In the genomic region with DNA sequence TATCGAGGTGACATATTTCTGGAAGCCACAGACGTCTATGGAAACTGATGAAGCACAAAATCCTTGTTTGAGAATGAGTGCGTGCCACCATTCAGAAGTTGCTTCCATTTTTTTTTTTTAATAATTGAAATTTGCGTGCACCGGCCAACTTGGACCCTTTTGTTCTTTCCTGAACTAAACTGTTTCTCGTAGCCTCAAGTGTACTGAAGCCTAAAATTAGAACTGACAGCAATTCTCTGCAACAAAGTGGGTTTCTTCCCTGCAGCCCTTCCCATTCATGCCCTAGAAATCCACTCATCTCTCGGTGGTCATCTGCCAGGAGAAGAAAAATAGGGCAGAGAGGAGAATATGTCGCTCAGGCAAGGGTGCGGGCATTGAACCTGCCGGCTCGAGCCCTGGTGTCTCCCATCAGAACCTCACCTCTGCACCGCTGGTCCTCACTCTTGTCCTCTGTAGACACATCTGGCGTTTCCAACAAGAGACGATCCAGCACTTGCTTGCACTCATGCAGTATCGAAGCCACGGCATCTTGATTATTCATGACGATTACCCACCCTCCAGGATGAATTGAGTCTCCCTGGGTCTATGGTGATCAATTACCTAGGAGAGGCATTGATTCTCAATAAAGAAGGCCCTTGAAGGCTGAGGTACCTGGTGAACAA, we compare ENCODE assay signal across 16 mouse cellular contexts. TPM values are rescaled to one million over a fixed set of nuclear protein-coding genes. Genes with fewer than 3 reads are reported as not detected.
DNase-seq lines count a peak whose midpoint lies in the region; ATAC-seq lines count a peak whose summit lies in the region.
"Had no signal": no experiment of that assay in that cellular context is flagged by ENCODE, and none has a peak within 500 bp of the region (broad histone marks: within the 10 kb centered on the region; RNA-seq: fewer than 3 reads in every experiment).

No protein-coding gene starts in this region.

- WGBS in neural tube, embryonic 11.5 days = 46% methylated on average over 17 of the region's 17 CpGs
- WGBS in hindbrain, embryonic 13.5 days = 32% methylated on average over 17 of the region's 17 CpGs
- 39% methylated on average over 17 of the region's 17 CpGs for WGBS in midbrain, embryonic 16.5 days

- H3K9me3 ChIP-seq in neural tube, embryonic 11.5 days (ENCODE audit: control insufficient read depth, low read length) = no peaks in the 10 kb centered on the region
- H3K9me3 ChIP-seq in hindbrain, embryonic 13.5 days = no peaks in the 10 kb centered on the region
- H3K9me3 ChIP-seq in midbrain, embryonic 16.5 days (replicated peaks; ENCODE audit: control insufficient read depth, low read length, poor library complexity, severe bottlenecking) = no peaks in the 10 kb centered on the region
- H3K9me3 ChIP-seq: limb, embryonic 15.5 days had no signal

- peak; percentile 59; the same call in 1 of the 2 replicates for ATAC-seq in neural tube, embryonic 11.5 days (ENCODE audit: insufficient read depth, low FRiP score, low TSS enrichment)
- peak; percentile 44 for ATAC-seq in hindbrain, embryonic 13.5 days (ENCODE audit: low FRiP score)
- ATAC-seq in midbrain, embryonic 16.5 days = 0 out of 2 replicates have a peak, but pooled peaks have one; percentile 17
- ATAC-seq: intestine, embryonic 16.5 days had no signal

- no peak overlapping the region for H3K9ac ChIP-seq in neural tube, embryonic 11.5 days (ENCODE audit: low read length)
- no peak overlapping the region for H3K9ac ChIP-seq in hindbrain, embryonic 13.5 days
- no peak overlapping the region for H3K9ac ChIP-seq in midbrain, embryonic 16.5 days (ENCODE audit: low read depth, low read length)
- H3K9ac ChIP-seq: limb, embryonic 15.5 days had no signal

- no peak overlapping the region for H3K4me3 ChIP-seq in neural tube, embryonic 11.5 days (ENCODE audit: low read depth, low read length)
- H3K4me3 ChIP-seq in hindbrain, embryonic 13.5 days = peak overlapping the region; percentile 9; the same call in 1 of the 2 replicates
- H3K4me3 ChIP-seq in midbrain, embryonic 16.5 days (ENCODE audit: low read depth, low read length) = no peak overlapping the region
- H3K4me3 ChIP-seq: limb, embryonic 15.5 days had no signal

- H3K27ac ChIP-seq in neural tube, embryonic 11.5 days (ENCODE audit: low read depth, low read length) = no peak overlapping the region
- H3K27ac ChIP-seq in hindbrain, embryonic 13.5 days = peak overlapping the region; percentile 31
- no peak overlapping the region for H3K27ac ChIP-seq in midbrain, embryonic 16.5 days (ENCODE audit: low read length)
- H3K27ac ChIP-seq: limb, embryonic 15.5 days had no signal

- no peak overlapping the region for H3K4me2 ChIP-seq in neural tube, embryonic 11.5 days (ENCODE audit: low read depth)
- peak overlapping the region; percentile 34 for H3K4me2 ChIP-seq in hindbrain, embryonic 13.5 days
- no peak overlapping the region for H3K4me2 ChIP-seq in midbrain, embryonic 16.5 days (ENCODE audit: low read length)
- H3K4me2 ChIP-seq: limb, embryonic 15.5 days had no signal

- no peak for DNase-seq in neural tube, embryonic 11.5 days (ENCODE audit: low spot score)
- DNase-seq in neural tube, embryonic 10.5 days (ENCODE audit: extremely low spot score, low spot score) = no peak
- peak; percentile 37 for DNase-seq in retina, postnatal 7 days (ENCODE audit: low read depth, low spot score)
- DNase-seq in ovary, postnatal 10 days (ENCODE audit: low spot score) = no peak
- DNase-seq in right cerebral cortex, postnatal 14 days = no peak
- DNase-seq in gastrocnemius, postnatal 10 days = no peak
- DNase-seq: adrenal gland, adult 2 months; cerebellum, adult 9-10 months; heart, postnatal 10 days; kidney, postnatal 10 days; lung, adult 18-20 months; thymus, postnatal 25 days had no signal

- 0 out of 2 replicates have a peak, but pooled peaks cover 4% of the 10 kb centered on the region for H3K4me1 ChIP-seq in neural tube, embryonic 11.5 days (ENCODE audit: control insufficient read depth, insufficient read depth, low read length)
- peaks cover 13% of the 10 kb centered on the region for H3K4me1 ChIP-seq in hindbrain, embryonic 13.5 days (replicated peaks)
- H3K4me1 ChIP-seq in midbrain, embryonic 16.5 days (ENCODE audit: control insufficient read depth, insufficient read depth, low read length) = peaks cover 4% of the 10 kb centered on the region; the same call in 1 of the 2 replicates
- H3K4me1 ChIP-seq: limb, embryonic 15.5 days had no signal

- no peaks in the 10 kb centered on the region for H3K27me3 ChIP-seq in neural tube, embryonic 11.5 days (ENCODE audit: control insufficient read depth, insufficient read depth, low read length)
- H3K27me3 ChIP-seq in hindbrain, embryonic 13.5 days = peaks cover 52% of the 10 kb centered on the region
- H3K27me3 ChIP-seq in midbrain, embryonic 16.5 days (ENCODE audit: control insufficient read depth, insufficient read depth, low read depth, low read length) = no peaks in the 10 kb centered on the region

- no peaks in the 10 kb centered on the region for H3K36me3 ChIP-seq in neural tube, embryonic 11.5 days (ENCODE audit: control insufficient read depth, insufficient read depth, low read length)
- no peaks in the 10 kb centered on the region for H3K36me3 ChIP-seq in hindbrain, embryonic 13.5 days
- no peaks in the 10 kb centered on the region for H3K36me3 ChIP-seq in midbrain, embryonic 16.5 days (ENCODE audit: control insufficient read depth, insufficient read depth, low read length)
- H3K36me3 ChIP-seq: limb, embryonic 15.5 days had no signal

RNA-seq across cellular contexts. Expression of a gene that starts 51.3 kb away (rescaled TPM):
- polyA plus RNA-seq in neural tube, embryonic 11.5 days (2014; fragmentation: Nextera tagmentation; extraction: Ambion mirVana) = 0.64 and 0.74 TPM in 2 replicates
- polyA plus RNA-seq in hindbrain, embryonic 13.5 days (2015; fragmentation: Nextera tagmentation; extraction: Ambion mirVana) = 0.79 and 1.3 TPM in 2 replicates
- 0.38 and 0.73 TPM in 2 replicates for polyA plus RNA-seq in midbrain, embryonic 16.5 days (2015; fragmentation: Nextera tagmentation; extraction: Ambion mirVana)
- 1 to 10 TPM; 2.0 to 3.1 TPM for total RNA-seq in gastrocnemius, postnatal 10 days (2021)
